Mouse (Mus musculus): ENCODE data around the gene Sox1. TPM values are rescaled to one million over a fixed set of nuclear protein-coding genes. Genes with fewer than 3 reads are reported as not detected.

Gene Sox1
- polyA plus RNA-seq, 1 experiment: not detected

- H3K27ac ChIP-seq (ENCODE audit: insufficient read depth, low read depth, low read length): no peak overlapping the region
- H3K4me3 ChIP-seq (ENCODE audit: insufficient read depth, low read length): no peak overlapping the region
- no peaks in the 10 kb centered on the region for H3K4me1 ChIP-seq (ENCODE audit: control insufficient read depth, insufficient read depth, low read length)
- TF ChIP-seq POLR2A (IDR thresholded peaks at IDR 0.05; ENCODE audit: borderline replicate concordance, low read depth, low read length) (no peak), CTCF (IDR thresholded peaks at IDR 0.05; ENCODE audit: low read depth, low read length) (no peak)
Observed at GRCm38 (mm10) chr8:12388390-12389115, 6.5 kb upstream of the Sox1 start.

- no peak overlapping the region for H3K27ac ChIP-seq (ENCODE audit: insufficient read depth, low read depth, low read length)
- no peaks in the 10 kb centered on the region for H3K4me1 ChIP-seq (ENCODE audit: control insufficient read depth, insufficient read depth, low read length)
Observed at GRCm38 (mm10) chr8:12389116-12389471, 6.0 kb upstream of the Sox1 start.

GRCm38 (mm10) chr8:12389801-12390639 is 5.1 kb upstream of the Sox1 start:
- no peak overlapping the region for H3K27ac ChIP-seq (ENCODE audit: insufficient read depth, low read depth, low read length)
- H3K4me1 ChIP-seq (ENCODE audit: control insufficient read depth, insufficient read depth, low read length): no peaks in the 10 kb centered on the region
- TF ChIP-seq CTCF (IDR thresholded peaks at IDR 0.05; ENCODE audit: low read depth, low read length) (no peak), POLR2A (IDR thresholded peaks at IDR 0.05; ENCODE audit: borderline replicate concordance, low read depth, low read length) (no peak)
- no peak overlapping the region for H3K4me3 ChIP-seq (ENCODE audit: insufficient read depth, low read length)

More at GRCm38 (mm10) chr8:12389116-12389471, 6.0 kb upstream of the Sox1 start:
- TF ChIP-seq POLR2A (IDR thresholded peaks at IDR 0.05; ENCODE audit: borderline replicate concordance, low read depth, low read length) (no peak), CTCF (IDR thresholded peaks at IDR 0.05; ENCODE audit: low read depth, low read length) (no peak)
- no peak overlapping the region for H3K4me3 ChIP-seq (ENCODE audit: insufficient read depth, low read length)

- Histone ChIP-seq H3K4me3 (ENCODE audit: insufficient read depth, low read length) (no peak overlapping the region), H3K27ac (ENCODE audit: insufficient read depth, low read depth, low read length) (no peak overlapping the region)
- TF ChIP-seq POLR2A (IDR thresholded peaks at IDR 0.05; ENCODE audit: borderline replicate concordance, low read depth, low read length) (no peak), CTCF (IDR thresholded peaks at IDR 0.05; ENCODE audit: low read depth, low read length) (no peak)
Observed at GRCm38 (mm10) chr8:12390640-12391365, 4.3 kb upstream of the Sox1 start.

GRCm38 (mm10) chr8:12391366-12392250 is 3.5 kb upstream of the Sox1 start:
- TF ChIP-seq CTCF (IDR thresholded peaks at IDR 0.05; ENCODE audit: low read depth, low read length): no peak
- no peak overlapping the region for H3K4me3 ChIP-seq (ENCODE audit: insufficient read depth, low read length)
- no peaks in the 10 kb centered on the region for H3K4me1 ChIP-seq (ENCODE audit: control insufficient read depth, insufficient read depth, low read length)
- H3K27ac ChIP-seq (ENCODE audit: insufficient read depth, low read depth, low read length): no peak overlapping the region

More at GRCm38 (mm10) chr8:12390640-12391365, 4.3 kb upstream of the Sox1 start:
- H3K4me1 ChIP-seq (ENCODE audit: control insufficient read depth, insufficient read depth, low read length): no peaks in the 10 kb centered on the region

GRCm38 (mm10) chr8:12392801-12393200 is 2.3 kb upstream of the Sox1 start:
- H3K4me3 ChIP-seq (ENCODE audit: insufficient read depth, low read length): no peak overlapping the region
- H3K27ac ChIP-seq (ENCODE audit: insufficient read depth, low read depth, low read length): no peak overlapping the region
- no peaks in the 10 kb centered on the region for H3K4me1 ChIP-seq (ENCODE audit: control insufficient read depth, insufficient read depth, low read length)
- TF ChIP-seq CTCF (IDR thresholded peaks at IDR 0.05; ENCODE audit: low read depth, low read length) (no peak), POLR2A (IDR thresholded peaks at IDR 0.05; ENCODE audit: borderline replicate concordance, low read depth, low read length) (no peak)

GRCm38 (mm10) chr8:12394385-12395000 is 602 bp upstream of the Sox1 start:
- TF ChIP-seq CTCF (IDR thresholded peaks at IDR 0.05; ENCODE audit: low read depth, low read length) (no peak), POLR2A (IDR thresholded peaks at IDR 0.05; ENCODE audit: borderline replicate concordance, low read depth, low read length) (no peak)
- Histone ChIP-seq H3K27ac (ENCODE audit: insufficient read depth, low read depth, low read length) (no peak overlapping the region), H3K4me1 (ENCODE audit: control insufficient read depth, insufficient read depth, low read length) (no peaks in the 10 kb centered on the region), H3K4me3 (ENCODE audit: insufficient read depth, low read length) (no peak overlapping the region)

GRCm38 (mm10) chr8:12396501-12397345 is 1.6 kb downstream of the Sox1 start:
- TF ChIP-seq POLR2A (IDR thresholded peaks at IDR 0.05; ENCODE audit: borderline replicate concordance, low read depth, low read length) (no peak), CTCF (IDR thresholded peaks at IDR 0.05; ENCODE audit: low read depth, low read length) (no peak)
- Histone ChIP-seq H3K4me1 (ENCODE audit: control insufficient read depth, insufficient read depth, low read length) (no peaks in the 10 kb centered on the region), H3K4me3 (ENCODE audit: insufficient read depth, low read length) (no peak overlapping the region), H3K27ac (ENCODE audit: insufficient read depth, low read depth, low read length) (no peak overlapping the region)
